Mouse (Mus musculus): ENCODE data around the gene Plod2. TPM values are rescaled to one million over a fixed set of nuclear protein-coding genes. Genes with fewer than 3 reads are reported as not detected.

Plod2 gene
- polyA plus RNA-seq, 1 experiment: 0.47 TPM

- no peaks in the 10 kb centered on the region for H3K36me3 ChIP-seq (ENCODE audit: control insufficient read depth, insufficient read depth, low read length)
- TF ChIP-seq CTCF (IDR thresholded peaks at IDR 0.05; ENCODE audit: extremely low read depth, insufficient read length, insufficient replicate concordance, low read depth, low read length): no peak
- no peak for TF ChIP-seq POLR2A (IDR thresholded peaks at IDR 0.05; ENCODE audit: low read depth, low read length)
- no peak overlapping the region for H3K27ac ChIP-seq (ENCODE audit: insufficient read depth, low read depth, low read length)
- no peak overlapping the region for H3K4me3 ChIP-seq (ENCODE audit: low read depth, low read length)
- 92% methylated on average over 8 of the region's 8 CpGs for WGBS
- peaks cover 5% of the 10 kb centered on the region for H3K27me3 ChIP-seq (ENCODE audit: control insufficient read depth, insufficient read depth, low read length)
- peaks cover 6% of the 10 kb centered on the region; the same call in 1 of the 2 replicates for H3K4me1 ChIP-seq (ENCODE audit: control insufficient read depth, insufficient read depth, insufficient read length, low read length)
Observed at GRCm38 (mm10) chr9:92546446-92546845, 4.4 kb downstream of the Plod2 start.

- H3K4me1 ChIP-seq (ENCODE audit: control insufficient read depth, insufficient read depth, insufficient read length, low read length): peaks cover 6% of the 10 kb centered on the region; the same call in 1 of the 2 replicates
- H3K36me3 ChIP-seq (ENCODE audit: control insufficient read depth, insufficient read depth, low read length): no peaks in the 10 kb centered on the region
- no peak overlapping the region for H3K4me3 ChIP-seq (ENCODE audit: low read depth, low read length)
- no peak for TF ChIP-seq CTCF (IDR thresholded peaks at IDR 0.05; ENCODE audit: extremely low read depth, insufficient read length, insufficient replicate concordance, low read depth, low read length)
- no peak for TF ChIP-seq POLR2A (IDR thresholded peaks at IDR 0.05; ENCODE audit: low read depth, low read length)
- whole genome bisulfite sequencing: 83% methylated on average over 2 of the region's 2 CpGs
- no peak overlapping the region for H3K27ac ChIP-seq (ENCODE audit: insufficient read depth, low read depth, low read length)
- H3K27me3 ChIP-seq (ENCODE audit: control insufficient read depth, insufficient read depth, low read length): peaks cover 5% of the 10 kb centered on the region; the same call in 1 of the 2 replicates
Observed at GRCm38 (mm10) chr9:92547106-92547505, 5.1 kb downstream of the Plod2 start.

GRCm38 (mm10) chr9:92547821-92548220, 5.8 kb downstream of the Plod2 start:
- WGBS: 97% methylated on average over 7 of the region's 7 CpGs
- Histone ChIP-seq H3K4me1 (ENCODE audit: control insufficient read depth, insufficient read depth, insufficient read length, low read length) (no peaks in the 10 kb centered on the region), H3K4me3 (ENCODE audit: low read depth, low read length) (no peak overlapping the region), H3K27me3 (ENCODE audit: control insufficient read depth, insufficient read depth, low read length) (no peaks in the 10 kb centered on the region), H3K27ac (ENCODE audit: insufficient read depth, low read depth, low read length) (no peak overlapping the region), H3K36me3 (ENCODE audit: control insufficient read depth, insufficient read depth, low read length) (no peaks in the 10 kb centered on the region)
- TF ChIP-seq CTCF (IDR thresholded peaks at IDR 0.05; ENCODE audit: extremely low read depth, insufficient read length, insufficient replicate concordance, low read depth, low read length): no peak
- TF ChIP-seq POLR2A (IDR thresholded peaks at IDR 0.05; ENCODE audit: low read depth, low read length): no peak

- H3K36me3 ChIP-seq (ENCODE audit: control insufficient read depth, insufficient read depth, low read length): no peaks in the 10 kb centered on the region
- H3K27me3 ChIP-seq (ENCODE audit: control insufficient read depth, insufficient read depth, low read length): no peaks in the 10 kb centered on the region
- no peaks in the 10 kb centered on the region for H3K4me1 ChIP-seq (ENCODE audit: control insufficient read depth, insufficient read depth, insufficient read length, low read length)
- H3K4me3 ChIP-seq (ENCODE audit: low read depth, low read length): no peak overlapping the region
- no peak for TF ChIP-seq CTCF (IDR thresholded peaks at IDR 0.05; ENCODE audit: extremely low read depth, insufficient read length, insufficient replicate concordance, low read depth, low read length)
- TF ChIP-seq POLR2A (IDR thresholded peaks at IDR 0.05; ENCODE audit: low read depth, low read length): no peak
- no peak overlapping the region for H3K27ac ChIP-seq (ENCODE audit: insufficient read depth, low read depth, low read length)
- 74% methylated on average over 9 of the region's 9 CpGs for WGBS
Observed at GRCm38 (mm10) chr9:92548603-92549002, 6.6 kb downstream of the Plod2 start.

GRCm38 (mm10) chr9:92549811-92550490, 7.9 kb downstream of the Plod2 start:
- Histone ChIP-seq H3K36me3 (ENCODE audit: control insufficient read depth, insufficient read depth, low read length) (no peaks in the 10 kb centered on the region), H3K4me1 (ENCODE audit: control insufficient read depth, insufficient read depth, insufficient read length, low read length) (no peaks in the 10 kb centered on the region), H3K27me3 (ENCODE audit: control insufficient read depth, insufficient read depth, low read length) (no peaks in the 10 kb centered on the region), H3K27ac (ENCODE audit: insufficient read depth, low read depth, low read length) (no peak overlapping the region), H3K4me3 (ENCODE audit: low read depth, low read length) (no peak overlapping the region)
- no peak for TF ChIP-seq CTCF (IDR thresholded peaks at IDR 0.05; ENCODE audit: extremely low read depth, insufficient read length, insufficient replicate concordance, low read depth, low read length)
- TF ChIP-seq POLR2A (IDR thresholded peaks at IDR 0.05; ENCODE audit: low read depth, low read length): no peak
- WGBS: 80% methylated on average over 11 of the region's 11 CpGs

DNA sequence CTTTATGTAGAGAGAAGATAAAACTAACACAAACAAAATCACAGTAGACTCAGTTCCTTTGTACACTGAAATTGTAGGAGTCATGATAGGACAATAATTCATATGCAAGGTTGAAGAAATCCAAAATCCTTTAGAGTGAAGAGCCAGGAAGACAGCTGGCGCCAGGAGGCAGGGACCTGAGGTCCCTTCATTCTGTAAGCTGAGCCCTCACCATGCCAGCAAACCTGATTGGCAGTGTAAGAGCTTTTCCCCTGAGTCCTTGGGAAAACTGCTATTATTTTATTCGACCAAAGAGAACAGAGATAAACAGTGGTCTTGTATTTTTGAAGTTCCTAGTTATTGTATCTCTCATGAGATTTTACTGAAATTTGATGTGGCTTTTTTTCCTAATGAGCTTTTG, 9.0 kb downstream of the Plod2 start:
- Histone ChIP-seq H3K27me3 (ENCODE audit: control insufficient read depth, insufficient read depth, low read length) (no peaks in the 10 kb centered on the region), H3K36me3 (ENCODE audit: control insufficient read depth, insufficient read depth, low read length) (no peaks in the 10 kb centered on the region), H3K4me3 (ENCODE audit: low read depth, low read length) (no peak overlapping the region), H3K27ac (ENCODE audit: insufficient read depth, low read depth, low read length) (no peak overlapping the region), H3K4me1 (ENCODE audit: control insufficient read depth, insufficient read depth, insufficient read length, low read length) (no peaks in the 10 kb centered on the region)
- 61% methylated on average over 2 of the region's 2 CpGs for WGBS
- TF ChIP-seq CTCF (IDR thresholded peaks at IDR 0.05; ENCODE audit: extremely low read depth, insufficient read length, insufficient replicate concordance, low read depth, low read length) (no peak), POLR2A (IDR thresholded peaks at IDR 0.05; ENCODE audit: low read depth, low read length) (no peak)

DNA sequence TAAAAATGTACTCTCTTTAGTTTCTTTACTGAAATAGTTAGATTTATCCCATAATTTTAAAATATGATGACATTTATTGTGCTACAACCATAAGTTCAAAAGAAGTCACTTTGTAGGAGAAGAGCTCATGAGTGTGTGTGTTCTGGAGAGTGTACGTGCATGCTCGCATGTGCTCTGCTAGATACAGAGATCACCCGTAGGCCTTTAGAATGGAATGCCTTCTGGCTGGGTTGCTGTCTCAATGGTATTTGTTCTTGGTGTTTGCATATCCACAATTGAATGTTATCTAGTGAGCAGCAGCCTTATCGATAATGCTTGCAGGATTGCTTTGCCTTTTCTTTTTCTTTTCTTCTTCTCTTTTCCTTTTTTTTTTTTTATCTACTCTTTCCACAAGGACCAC, 9.6 kb downstream of the Plod2 start:
- no peak overlapping the region for H3K27ac ChIP-seq (ENCODE audit: insufficient read depth, low read depth, low read length)
- H3K27me3 ChIP-seq (ENCODE audit: control insufficient read depth, insufficient read depth, low read length): no peaks in the 10 kb centered on the region
- 67% methylated on average over 4 of the region's 4 CpGs for WGBS
- H3K36me3 ChIP-seq (ENCODE audit: control insufficient read depth, insufficient read depth, low read length): no peaks in the 10 kb centered on the region
- H3K4me3 ChIP-seq (ENCODE audit: low read depth, low read length): no peak overlapping the region
- no peaks in the 10 kb centered on the region for H3K4me1 ChIP-seq (ENCODE audit: control insufficient read depth, insufficient read depth, insufficient read length, low read length)
- TF ChIP-seq CTCF (IDR thresholded peaks at IDR 0.05; ENCODE audit: extremely low read depth, insufficient read length, insufficient replicate concordance, low read depth, low read length): no peak
- TF ChIP-seq POLR2A (IDR thresholded peaks at IDR 0.05; ENCODE audit: low read depth, low read length): no peak

Data from small intestine, adult 2 months (tissue).